Mouse (Mus musculus) urinary bladder, postnatal 10 days (tissue): ENCODE data around the gene Cldn22.
"Not testable (repeated sequence)": the region's sequence is repeated elsewhere in the genome, so short reads cannot be mapped to it uniquely, and the experiment has no call there.

Experiments used
- DNase-seq: peaks from one replicate; pipeline ENCODE4 v3.0.0; 2022; ENCODE audit warnings: low spot score

The Cldn22 gene

GRCm38 (mm10) chr8:47824182-47824581, at the start of gene Cldn22:
Cldn22 (plus strand) TSS chr8:47824482.
- DNase-seq = no peak

GRCm38 (mm10) chr8:47777415-47777814, 46.9 kb upstream of the Cldn22 start:
- no peak for DNase-seq

- DNase-seq = no peak
Measured at GRCm38 (mm10) chr8:47779589-47779988, 44.7 kb upstream of the Cldn22 start.

- no peak for DNase-seq
Measured at GRCm38 (mm10) chr8:47781881-47782280, 42.4 kb upstream of the Cldn22 start.

GRCm38 (mm10) chr8:47783544-47783943, 40.7 kb upstream of the Cldn22 start:
- DNase-seq = no peak

GRCm38 (mm10) chr8:47783944-47784343, 40.3 kb upstream of the Cldn22 start:
- no peak for DNase-seq

- no peak for DNase-seq
Measured at GRCm38 (mm10) chr8:47784436-47784835, 39.8 kb upstream of the Cldn22 start.

- no peak for DNase-seq
Measured at GRCm38 (mm10) chr8:47786323-47786722, 38.0 kb upstream of the Cldn22 start.

- DNase-seq = no peak
Measured at GRCm38 (mm10) chr8:47787705-47788104, 36.6 kb upstream of the Cldn22 start.

GRCm38 (mm10) chr8:47791986-47792385, 32.3 kb upstream of the Cldn22 start:
- DNase-seq = no peak

- DNase-seq = no peak
Measured at GRCm38 (mm10) chr8:47799438-47799837, 24.8 kb upstream of the Cldn22 start.

- no peak for DNase-seq
Measured at GRCm38 (mm10) chr8:47802349-47802748, 21.9 kb upstream of the Cldn22 start.

- no peak for DNase-seq
Measured at GRCm38 (mm10) chr8:47804262-47804661, 20.0 kb upstream of the Cldn22 start.

- DNase-seq = no peak
Measured at GRCm38 (mm10) chr8:47809970-47810665, 14.2 kb upstream of the Cldn22 start.

- no peak for DNase-seq
Measured at GRCm38 (mm10) chr8:47810666-47811015, 13.6 kb upstream of the Cldn22 start.

- no peak for DNase-seq
Measured at GRCm38 (mm10) chr8:47811221-47811620, 13.1 kb upstream of the Cldn22 start.

- DNase-seq = no peak
Measured at GRCm38 (mm10) chr8:47819034-47819433, 5.2 kb upstream of the Cldn22 start.

GRCm38 (mm10) chr8:47820914-47821772, 3.1 kb upstream of the Cldn22 start:
- no peak for DNase-seq

- DNase-seq = no peak
Measured at GRCm38 (mm10) chr8:47821843-47822242, 2.4 kb upstream of the Cldn22 start, which contains the start of gene Cldn24. Cldn24 (plus strand) TSS chr8:47822143.

GRCm38 (mm10) chr8:47822541-47822940, 1.7 kb upstream of the Cldn22 start:
- DNase-seq = not testable (repeated sequence)

- no peak for DNase-seq
Measured at GRCm38 (mm10) chr8:47823777-47824176, 505 bp upstream of the Cldn22 start.

GRCm38 (mm10) chr8:47825596-47825995, 1.3 kb downstream of the Cldn22 start:
- no peak for DNase-seq

GRCm38 (mm10) chr8:47826911-47827310, 2.6 kb downstream of the Cldn22 start:
- DNase-seq = no peak
